Mouse (Mus musculus) heart, embryonic 10.5 days (tissue): Measurements from ENCODE around the gene Col23a1. TPM values are rescaled to one million over a fixed set of nuclear protein-coding genes. Genes with fewer than 3 reads are reported as not detected.

Source experiments
- DNase-seq: peaks from one replicate; pipeline ENCODE4 v3.0.0-alpha.2; 2017; ENCODE audit warnings: low spot score
- H3K27ac ChIP-seq: fragments of 300-500 bp; sonication (generic); 2 replicates; pipeline ENCODE4 v1.5.1; 2016; ENCODE audit warnings: mild to moderate bottlenecking
- H3K27me3 ChIP-seq: fragments of 300-500 bp; sonication (generic); 2 replicates; pipeline ENCODE4 v1.6.1; 2016; ENCODE audit warnings: mild to moderate bottlenecking; ENCODE audit not compliant: poor library complexity, insufficient read depth, severe bottlenecking
- H3K36me3 ChIP-seq: fragments of 300-500 bp; sonication (generic); 2 replicates; pipeline ENCODE4 v1.6.1; 2016; ENCODE audit warnings: mild to moderate bottlenecking, moderate library complexity
- H3K4me1 ChIP-seq: fragments of 300-500 bp; sonication (generic); 2 replicates; pipeline ENCODE4 v1.6.1; 2016; ENCODE audit warnings: mild to moderate bottlenecking
- H3K4me3 ChIP-seq: fragments of 300-500 bp; sonication (generic); 2 replicates; pipeline ENCODE4 v1.5.1; 2016; ENCODE audit warnings: mild to moderate bottlenecking, moderate library complexity
- H3K9me3 ChIP-seq: fragments of 300-500 bp; sonication (generic); 2 replicates; pipeline ENCODE4 v1.6.1; 2016; ENCODE audit warnings: mild to moderate bottlenecking, moderate library complexity
- WGBS: fragments of 180-500 bp; shearing (Covaris S2); methylation state at CpG from one replicate; pipeline ENCODE4 v1.1.7; 2016; 5-methylcytosine and 5-hydroxymethylcytosine counted together
- polyA plus RNA-seq: library from polyadenylated mRNA; unstranded; fragments of >200 nt; fragmentation: Nextera tagmentation; extraction: Ambion mirVana; gene quantifications from 2 replicates; pipeline ENCODE4 v1.2.1, GENCODE M21; 2016

Gene Col23a1
- polyA plus RNA-seq, 1 experiment from 2014 or later = 10.2 TPM

DNA sequence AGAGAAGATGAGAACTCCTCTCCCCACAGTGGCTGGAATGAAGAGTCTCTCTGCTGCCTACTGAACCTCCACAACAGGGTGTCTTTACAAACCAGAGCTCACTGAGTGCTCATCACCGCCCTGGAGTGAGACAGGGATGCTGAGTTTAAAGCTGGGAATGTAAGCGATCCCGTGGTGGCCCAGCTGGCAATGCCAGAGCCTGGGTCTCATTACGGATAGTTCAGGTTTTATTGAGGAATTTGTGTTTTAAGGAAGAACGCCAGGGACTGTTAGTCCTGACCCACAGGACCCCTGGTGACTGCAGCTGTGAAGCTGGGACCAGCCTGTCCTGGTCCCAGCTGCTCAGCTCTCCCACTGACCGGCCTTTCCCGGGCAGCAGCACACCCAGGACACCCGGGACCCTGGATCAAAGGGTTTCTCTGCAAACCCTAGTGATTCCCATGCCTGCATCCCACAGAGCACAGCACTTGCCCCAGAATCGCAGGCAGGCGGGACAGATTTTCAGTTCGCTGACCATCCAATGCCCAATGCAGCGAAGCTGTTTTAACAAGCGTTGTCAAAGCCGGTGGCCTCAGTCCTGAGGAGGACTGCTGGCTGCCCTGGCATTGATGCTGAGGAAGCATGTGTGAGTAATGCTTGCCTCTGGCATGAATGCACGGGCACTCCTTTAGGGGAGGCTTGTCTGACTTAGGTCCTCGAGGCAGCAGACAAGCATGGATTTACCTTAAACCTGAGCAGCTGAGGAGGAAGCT, 139.9 kb downstream of the Col23a1 start:
- Histone ChIP-seq H3K27ac (no peak overlapping the region), H3K4me1 (peaks cover 13% of the 10 kb centered on the region; the same call in 1 of the 2 replicates), H3K27me3 (peaks cover 19% of the 10 kb centered on the region; the same call in 1 of the 2 replicates), H3K36me3 (no peaks in the 10 kb centered on the region), H3K4me3 (no peak overlapping the region), H3K9me3 (no peaks in the 10 kb centered on the region)
- 46% methylated on average over 16 of the region's 16 CpGs for WGBS
- DNase-seq = no peak

DNA sequence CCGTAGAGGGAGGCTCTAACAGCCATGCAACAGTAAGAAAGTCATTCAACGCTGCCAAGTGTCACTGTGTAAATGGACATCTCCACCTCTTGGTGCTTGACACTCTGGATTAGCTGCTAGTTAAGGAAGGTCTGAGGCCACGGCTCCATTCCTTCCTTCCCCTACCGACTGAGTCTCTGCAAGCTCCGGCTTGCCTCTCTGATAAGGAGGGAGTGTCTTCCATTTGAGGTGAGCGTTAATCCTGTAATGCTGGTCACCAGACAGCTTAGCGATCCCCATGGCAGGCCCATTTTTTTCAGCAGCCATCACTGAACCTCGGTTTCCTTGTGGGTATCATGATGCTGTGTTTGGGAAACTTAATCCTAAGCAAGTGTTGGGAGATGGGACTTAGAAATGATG, 140.5 kb downstream of the Col23a1 start:
- H3K4me1 ChIP-seq = peaks cover 11% of the 10 kb centered on the region; the same call in 1 of the 2 replicates
- DNase-seq = no peak
- H3K27ac ChIP-seq = no peak overlapping the region
- WGBS = 36% methylated on average over 8 of the region's 8 CpGs
- H3K27me3 ChIP-seq = peaks cover 19% of the 10 kb centered on the region; the same call in 1 of the 2 replicates
- H3K9me3 ChIP-seq = no peaks in the 10 kb centered on the region
- no peaks in the 10 kb centered on the region for H3K36me3 ChIP-seq
- no peak overlapping the region for H3K4me3 ChIP-seq

DNA sequence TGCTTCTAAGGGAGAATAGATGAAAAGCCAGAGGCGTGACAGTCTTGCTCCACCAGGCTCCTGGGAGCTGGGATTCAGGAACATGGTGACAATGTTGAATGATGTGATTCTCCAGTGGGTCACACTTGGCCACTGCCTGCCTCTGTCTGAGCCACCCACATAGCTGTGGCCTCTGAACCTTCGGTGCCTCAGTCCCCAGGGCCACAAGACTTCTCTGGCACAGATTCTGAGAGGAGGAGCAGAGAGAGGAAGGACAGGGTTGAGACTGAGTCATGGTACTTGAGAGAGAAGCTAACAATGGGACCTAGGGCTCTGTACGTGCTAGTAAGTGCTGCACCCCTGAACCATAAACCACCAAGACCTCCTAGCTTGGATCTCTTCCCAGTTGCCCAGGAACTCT, 141.6 kb downstream of the Col23a1 start:
- DNase-seq = no peak
- H3K27ac ChIP-seq = no peak overlapping the region
- H3K4me1 ChIP-seq = peaks cover 3% of the 10 kb centered on the region; the same call in 1 of the 2 replicates
- H3K27me3 ChIP-seq = peaks cover 19% of the 10 kb centered on the region; the same call in 1 of the 2 replicates
- H3K4me3 ChIP-seq = no peak overlapping the region
- peaks cover under 1% of the 10 kb centered on the region; the same call in 1 of the 2 replicates for H3K9me3 ChIP-seq
- peaks cover under 1% of the 10 kb centered on the region; the same call in 1 of the 2 replicates for H3K36me3 ChIP-seq
- 87% methylated on average over 3 of the region's 3 CpGs for WGBS

DNA sequence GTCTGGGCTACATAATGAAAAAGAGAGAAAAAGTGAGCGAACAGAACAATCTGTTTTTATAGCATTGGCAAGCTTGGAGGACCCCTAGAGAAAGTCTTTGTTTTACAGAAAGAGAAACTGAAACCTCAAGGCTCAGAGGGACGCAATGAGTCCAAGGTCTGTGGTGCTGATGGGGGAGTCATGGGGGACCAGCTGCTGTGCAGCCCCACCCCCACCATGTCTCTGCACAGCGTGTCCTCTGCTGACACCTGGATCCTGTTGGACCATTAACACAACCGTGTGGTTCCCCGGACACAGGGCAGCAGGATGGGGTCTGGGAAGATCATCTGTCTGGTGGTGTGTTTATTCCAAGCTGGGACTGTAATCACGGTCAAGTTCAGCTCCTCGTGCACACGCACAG, 142.2 kb downstream of the Col23a1 start:
- H3K27me3 ChIP-seq = peaks cover 19% of the 10 kb centered on the region; the same call in 1 of the 2 replicates
- DNase-seq = no peak
- no peak overlapping the region for H3K4me3 ChIP-seq
- H3K36me3 ChIP-seq = peaks cover 8% of the 10 kb centered on the region; the same call in 1 of the 2 replicates
- H3K27ac ChIP-seq = no peak overlapping the region
- 80% methylated on average over 8 of the region's 8 CpGs for WGBS
- H3K9me3 ChIP-seq = peaks cover 7% of the 10 kb centered on the region
- H3K4me1 ChIP-seq = peaks cover 3% of the 10 kb centered on the region; the same call in 1 of the 2 replicates

DNA sequence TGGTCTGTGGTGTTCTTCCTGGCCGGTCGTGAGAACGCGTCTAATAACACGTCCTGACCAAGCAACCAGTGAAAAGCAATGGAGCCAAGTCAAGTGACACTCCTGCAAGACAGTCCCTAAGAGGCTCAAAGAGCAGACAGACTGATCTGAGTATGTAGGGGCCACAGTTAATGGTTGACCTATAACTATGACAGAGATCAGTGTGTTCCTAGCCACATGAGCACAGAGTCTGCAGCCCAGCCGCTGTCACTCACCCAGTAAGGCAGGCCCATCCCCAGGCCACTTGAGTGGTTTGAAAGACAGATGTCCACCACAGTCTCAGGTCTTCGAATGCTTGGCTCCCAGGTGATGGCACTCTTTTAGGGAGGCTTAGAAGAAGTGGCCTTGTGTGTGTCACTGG, 152.3 kb downstream of the Col23a1 start:
- no peak for DNase-seq
- Histone ChIP-seq H3K4me3 (no peak overlapping the region), H3K9me3 (peaks cover 5% of the 10 kb centered on the region), H3K27ac (no peak overlapping the region), H3K27me3 (no peaks in the 10 kb centered on the region), H3K4me1 (no peaks in the 10 kb centered on the region), H3K36me3 (peaks cover 11% of the 10 kb centered on the region; the same call in 1 of the 2 replicates)
- WGBS = 97% methylated on average over 7 of the region's 7 CpGs

DNA sequence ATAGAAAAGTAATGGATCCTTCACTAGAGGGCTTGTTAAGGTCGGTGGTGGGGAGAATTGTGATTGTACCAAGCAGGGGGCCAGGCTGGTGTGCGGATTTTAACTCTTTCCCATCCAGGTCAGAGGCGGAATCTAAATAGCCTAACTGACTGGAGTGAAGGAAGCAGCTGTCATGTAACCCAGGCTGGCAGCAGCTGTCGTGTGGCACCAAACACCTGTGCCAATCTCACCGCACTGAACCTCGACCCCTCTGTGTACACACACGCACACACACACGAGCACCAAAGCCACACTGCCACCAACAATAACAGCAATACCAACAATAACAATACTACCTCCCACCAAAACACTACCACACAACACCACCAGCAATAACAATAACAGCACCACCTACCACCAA, 152.9 kb downstream of the Col23a1 start:
- DNase-seq = no peak
- H3K27me3 ChIP-seq = no peaks in the 10 kb centered on the region
- WGBS = 80% methylated on average over 8 of the region's 8 CpGs
- no peak overlapping the region for H3K4me3 ChIP-seq
- no peaks in the 10 kb centered on the region for H3K9me3 ChIP-seq
- H3K4me1 ChIP-seq = no peaks in the 10 kb centered on the region
- no peak overlapping the region for H3K27ac ChIP-seq
- H3K36me3 ChIP-seq = peaks cover 6% of the 10 kb centered on the region; the same call in 1 of the 2 replicates

DNA sequence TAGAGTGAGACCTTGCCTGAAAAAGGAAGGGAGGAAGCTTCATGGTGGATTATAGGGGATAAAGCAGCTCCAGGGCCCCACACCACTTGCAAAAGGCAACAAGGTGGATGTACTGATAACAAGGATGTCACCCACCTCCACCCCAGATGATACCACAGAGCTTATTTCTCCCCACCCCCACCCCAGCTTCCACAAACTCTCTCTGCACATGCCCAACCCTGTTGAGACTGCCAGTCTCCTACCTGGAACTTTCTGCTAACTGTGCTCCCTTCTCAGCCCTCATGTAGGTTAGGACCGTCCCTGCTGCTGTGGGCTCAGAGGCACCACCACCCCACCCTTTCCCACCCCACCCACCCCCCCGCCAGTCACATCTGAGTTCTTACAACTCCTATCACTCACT, 154.1 kb downstream of the Col23a1 start:
- no peak for DNase-seq
- H3K4me1 ChIP-seq = no peaks in the 10 kb centered on the region

DNA sequence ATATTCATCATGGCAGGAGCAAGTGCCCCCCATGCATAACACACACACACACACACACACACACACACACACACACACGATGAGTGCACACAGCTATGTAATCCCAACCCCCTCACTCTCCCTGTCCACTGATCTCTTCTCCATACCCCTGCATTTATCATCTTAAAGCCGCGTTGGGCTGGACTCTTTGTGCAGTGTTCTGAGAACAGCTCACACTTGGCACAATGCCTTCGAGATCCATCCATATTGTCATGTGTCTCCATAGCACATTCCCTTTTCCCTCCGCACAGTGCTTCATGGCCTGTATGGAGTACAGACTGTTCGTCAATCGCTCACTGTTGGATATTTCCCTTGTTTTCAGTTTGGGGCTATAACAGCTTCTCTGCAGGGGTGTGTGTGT, 154.9 kb downstream of the Col23a1 start:
- H3K9me3 ChIP-seq = no peaks in the 10 kb centered on the region
- H3K27me3 ChIP-seq = peaks cover 9% of the 10 kb centered on the region; the same call in 1 of the 2 replicates
- no peak overlapping the region for H3K4me3 ChIP-seq
- no peaks in the 10 kb centered on the region for H3K4me1 ChIP-seq
- H3K36me3 ChIP-seq = peaks cover 6% of the 10 kb centered on the region; the same call in 1 of the 2 replicates
- H3K27ac ChIP-seq = no peak overlapping the region
- 84% methylated on average over 7 of the region's 7 CpGs for WGBS
- DNase-seq = no peak

More for the DNA sequence above, 154.1 kb downstream of the Col23a1 start:
- Histone ChIP-seq H3K36me3 (peaks cover 6% of the 10 kb centered on the region; the same call in 1 of the 2 replicates), H3K27ac (no peak overlapping the region), H3K9me3 (no peaks in the 10 kb centered on the region), H3K4me3 (no peak overlapping the region), H3K27me3 (peaks cover 4% of the 10 kb centered on the region; the same call in 1 of the 2 replicates)
- WGBS = 59% methylated on average over 2 of the region's 2 CpGs

DNA sequence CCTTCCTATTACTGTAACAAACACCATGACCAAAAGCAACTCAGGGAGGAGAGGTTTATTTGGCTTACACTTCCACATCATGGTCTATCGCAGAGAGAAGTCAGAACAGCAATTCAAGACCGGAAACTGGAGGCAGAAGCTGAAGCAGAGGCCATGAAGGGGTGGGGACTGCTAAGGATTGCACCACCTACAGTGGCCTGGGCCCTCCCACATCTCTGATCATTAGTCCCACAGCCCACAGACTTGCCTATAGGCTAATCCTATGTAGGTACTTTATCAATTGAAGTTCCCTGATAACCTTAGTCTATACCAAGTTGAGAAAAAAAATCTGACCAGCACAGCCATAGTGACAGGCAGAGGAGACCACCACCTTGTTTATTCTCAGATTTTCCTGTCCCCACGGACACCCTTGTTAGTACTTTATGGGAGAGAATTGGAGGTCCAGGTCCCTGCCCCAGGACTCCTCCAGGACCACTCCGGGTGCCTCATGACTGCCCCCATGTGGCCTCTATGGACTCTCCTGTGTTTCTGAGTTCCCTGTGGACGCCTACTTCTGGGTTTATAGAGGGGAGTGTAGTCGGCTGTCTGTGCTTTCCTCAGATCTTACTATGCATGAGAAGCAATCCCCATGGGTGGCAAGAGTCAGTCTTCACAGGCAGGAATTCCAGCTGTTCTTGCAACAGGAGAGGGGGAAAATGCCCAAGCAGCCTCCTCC, 157.1 kb downstream of the Col23a1 start:
- Histone ChIP-seq H3K27me3 (peaks cover 27% of the 10 kb centered on the region; the same call in 1 of the 2 replicates), H3K4me3 (no peak overlapping the region), H3K27ac (no peak overlapping the region), H3K4me1 (no peaks in the 10 kb centered on the region), H3K36me3 (peaks cover 6% of the 10 kb centered on the region; the same call in 1 of the 2 replicates), H3K9me3 (no peaks in the 10 kb centered on the region)
- WGBS = 34% methylated on average over 6 of the region's 6 CpGs
- no peak for DNase-seq

DNA sequence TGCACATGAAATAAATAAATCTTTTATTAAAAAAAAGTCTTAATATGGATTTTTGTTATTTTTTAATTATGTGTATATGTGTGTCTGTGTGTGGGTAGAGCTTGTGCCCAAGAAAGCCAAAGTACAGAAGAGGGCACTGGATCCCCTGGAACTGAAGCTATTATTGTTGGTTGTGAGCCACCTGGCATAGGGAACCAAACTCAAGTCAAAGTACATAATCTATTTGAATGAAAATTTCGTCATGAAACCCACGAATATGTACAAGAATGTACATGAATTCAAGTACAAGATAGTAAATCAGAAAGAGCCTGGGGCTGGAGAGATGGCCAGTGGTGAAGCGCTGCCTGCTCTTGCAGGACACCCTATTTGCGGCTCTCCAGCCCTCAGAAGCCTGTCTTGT, 158.5 kb downstream of the Col23a1 start:
- no peak for DNase-seq
- 88% methylated on average over 4 of the region's 4 CpGs for WGBS
- Histone ChIP-seq H3K27ac (no peak overlapping the region; the same call in 1 of the 2 replicates), H3K27me3 (peaks cover 41% of the 10 kb centered on the region), H3K9me3 (no peaks in the 10 kb centered on the region), H3K36me3 (no peaks in the 10 kb centered on the region), H3K4me1 (no peaks in the 10 kb centered on the region), H3K4me3 (no peak overlapping the region)

DNA sequence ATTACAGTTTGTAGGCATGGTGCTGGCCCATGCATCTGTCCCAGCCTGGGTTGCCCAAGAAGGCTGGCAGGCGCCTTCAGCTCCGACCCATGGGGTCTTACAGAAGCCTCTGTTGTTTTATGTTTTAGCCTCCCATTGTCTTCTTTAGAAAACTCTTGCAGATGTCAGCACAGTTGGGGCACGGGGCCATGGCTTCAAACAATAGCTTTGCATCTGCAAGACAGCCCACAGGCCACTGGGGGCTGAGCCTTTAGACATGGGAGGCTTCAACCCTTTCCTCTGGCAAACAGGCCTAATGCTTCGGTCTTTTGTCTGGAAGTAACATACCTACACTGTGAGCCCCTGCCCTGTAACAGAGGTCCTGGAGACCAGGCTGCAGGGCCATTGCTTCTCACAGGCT, 159.0 kb downstream of the Col23a1 start:
- WGBS = 63% methylated on average over 4 of the region's 4 CpGs
- no peaks in the 10 kb centered on the region for H3K4me1 ChIP-seq
- no peak for DNase-seq
- H3K36me3 ChIP-seq = no peaks in the 10 kb centered on the region
- no peak overlapping the region for H3K4me3 ChIP-seq
- H3K27ac ChIP-seq = no peak overlapping the region; the same call in 1 of the 2 replicates
- H3K27me3 ChIP-seq = peaks cover 45% of the 10 kb centered on the region
- H3K9me3 ChIP-seq = no peaks in the 10 kb centered on the region

DNA sequence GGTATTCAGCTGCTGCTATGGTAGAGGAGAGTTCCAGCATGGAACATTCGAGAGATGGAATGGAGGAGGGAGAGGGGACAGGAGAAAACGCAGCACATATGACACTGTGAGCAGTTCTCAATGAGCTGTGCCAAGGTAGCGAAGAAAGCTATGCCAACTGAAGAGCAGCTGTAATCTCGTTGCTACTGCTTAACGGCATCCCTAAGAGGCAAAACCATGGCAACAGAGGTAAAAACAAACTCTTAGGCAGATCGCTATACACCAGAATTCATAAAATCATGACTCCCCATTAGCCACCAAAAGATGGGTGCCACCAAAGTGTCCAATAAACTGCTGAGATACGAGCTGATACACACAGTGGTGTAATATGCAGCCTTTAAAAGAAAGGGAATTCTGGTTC, 160.2 kb downstream of the Col23a1 start:
- Histone ChIP-seq H3K9me3 (no peaks in the 10 kb centered on the region), H3K4me1 (no peaks in the 10 kb centered on the region), H3K27me3 (peaks cover 54% of the 10 kb centered on the region), H3K36me3 (no peaks in the 10 kb centered on the region), H3K4me3 (no peak overlapping the region), H3K27ac (no peak overlapping the region)
- 82% methylated on average over 7 of the region's 7 CpGs for WGBS
- DNase-seq = no peak

DNA sequence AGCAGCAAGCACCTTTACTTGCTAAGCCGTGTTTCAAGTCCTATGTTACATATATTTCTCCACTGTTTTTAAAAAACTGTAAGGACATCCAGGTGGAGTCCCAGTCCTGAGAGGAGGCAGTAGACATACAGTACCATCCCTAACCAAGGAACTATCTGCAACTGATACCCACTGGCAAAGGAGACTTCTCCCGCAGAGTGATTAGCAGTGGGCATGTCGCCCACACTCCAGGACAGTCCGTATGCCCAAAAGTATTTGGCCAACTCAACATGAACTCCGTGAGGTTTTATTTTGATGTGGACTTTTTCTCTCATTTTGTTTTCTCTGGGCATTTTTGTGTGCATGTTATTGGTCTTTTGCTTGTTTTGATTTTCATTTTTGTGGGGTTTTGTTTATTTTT, 161.6 kb downstream of the Col23a1 start:
- DNase-seq = no peak
- Histone ChIP-seq H3K4me1 (no peaks in the 10 kb centered on the region), H3K36me3 (no peaks in the 10 kb centered on the region), H3K4me3 (no peak overlapping the region), H3K27ac (no peak overlapping the region), H3K9me3 (no peaks in the 10 kb centered on the region), H3K27me3 (peaks cover 64% of the 10 kb centered on the region)
- WGBS = 91% methylated on average over 5 of the region's 5 CpGs
